Mouse (Mus musculus) v-Abl transformed pro-B cells (cell line): Measurements from ENCODE around the gene Ecm2.

Experiments used
- in situ Hi-C, 2 experiments: fragments of 400-800 bp; cut with MboI; formaldehyde crosslinking; loops; one replicate each; pipeline ENCODE4 v1.15.1; 2025; ENCODE audit not compliant: unreplicated experiment in 2 of 2

The Ecm2 gene

DNA sequence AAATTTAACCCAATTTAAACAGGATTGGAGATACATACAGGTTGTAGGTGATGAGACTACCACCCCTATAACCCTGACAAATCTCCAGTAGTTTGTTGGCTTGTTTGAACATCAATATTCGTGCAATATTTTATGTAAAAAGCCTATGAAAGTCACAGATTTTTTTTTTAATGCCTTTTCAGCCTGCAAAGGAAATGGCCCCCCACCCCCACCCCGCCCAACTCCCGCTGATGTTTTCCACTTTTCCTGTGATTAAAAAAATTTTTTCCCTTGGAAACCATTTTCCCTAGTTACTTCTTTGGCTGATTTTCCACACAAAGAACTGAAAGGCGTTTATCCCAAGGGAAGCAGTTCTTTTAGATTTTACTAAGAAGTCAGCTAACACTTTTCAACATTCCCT lies at the start of gene Ecm2:
TSS of gene Ecm2 (plus strand) at position 301 of the 400 bp plus-strand sequence.
- in situ Hi-C loops: no loop called here

GRCm38 (mm10) chr13:49460276-49460675 lies 44.3 kb upstream of the Ecm2 start:
- in situ Hi-C loops: no loop called here

GRCm38 (mm10) chr13:49460692-49461414 lies 43.8 kb upstream of the Ecm2 start:
- in situ Hi-C loops: no loop called here

DNA sequence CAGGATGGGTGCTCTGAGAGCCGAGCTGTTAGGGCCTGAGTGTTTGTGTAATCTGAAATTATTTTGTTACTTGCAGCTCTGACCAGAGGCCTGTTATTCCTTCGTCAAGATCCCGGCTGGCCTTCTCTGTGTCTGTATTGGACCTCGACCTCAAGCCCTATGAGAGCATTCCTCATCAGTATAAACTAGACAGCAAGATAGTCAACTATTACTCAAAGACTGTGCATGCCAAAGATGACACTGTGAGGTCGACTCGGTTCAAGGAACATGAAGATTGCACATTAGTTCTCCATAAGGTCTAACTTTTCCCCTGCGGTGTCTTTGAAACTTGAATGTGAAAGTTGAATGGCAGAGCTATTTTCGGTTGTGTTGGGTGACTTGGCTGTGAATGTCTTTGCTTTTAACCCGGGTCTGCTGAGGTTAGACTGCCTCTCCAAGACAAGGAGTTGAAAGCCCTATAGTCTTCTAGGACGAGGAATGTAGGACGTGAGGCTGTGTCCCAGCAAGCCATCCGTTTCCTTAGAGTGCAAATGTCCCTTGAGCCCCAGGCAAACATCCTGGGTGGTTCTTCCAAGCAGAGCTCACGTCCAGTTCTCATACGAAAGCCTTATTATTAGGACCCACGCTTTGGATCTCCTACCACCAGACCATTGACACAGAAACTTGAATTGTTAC lies 43.0 kb upstream of the Ecm2 start:
- in situ Hi-C loops: no loop called here

- in situ Hi-C loops: no loop called here
Measured at GRCm38 (mm10) chr13:49462921-49463320, 41.7 kb upstream of the Ecm2 start.

GRCm38 (mm10) chr13:49465875-49466274 lies 38.7 kb upstream of the Ecm2 start:
- in situ Hi-C loops: no loop called here

DNA sequence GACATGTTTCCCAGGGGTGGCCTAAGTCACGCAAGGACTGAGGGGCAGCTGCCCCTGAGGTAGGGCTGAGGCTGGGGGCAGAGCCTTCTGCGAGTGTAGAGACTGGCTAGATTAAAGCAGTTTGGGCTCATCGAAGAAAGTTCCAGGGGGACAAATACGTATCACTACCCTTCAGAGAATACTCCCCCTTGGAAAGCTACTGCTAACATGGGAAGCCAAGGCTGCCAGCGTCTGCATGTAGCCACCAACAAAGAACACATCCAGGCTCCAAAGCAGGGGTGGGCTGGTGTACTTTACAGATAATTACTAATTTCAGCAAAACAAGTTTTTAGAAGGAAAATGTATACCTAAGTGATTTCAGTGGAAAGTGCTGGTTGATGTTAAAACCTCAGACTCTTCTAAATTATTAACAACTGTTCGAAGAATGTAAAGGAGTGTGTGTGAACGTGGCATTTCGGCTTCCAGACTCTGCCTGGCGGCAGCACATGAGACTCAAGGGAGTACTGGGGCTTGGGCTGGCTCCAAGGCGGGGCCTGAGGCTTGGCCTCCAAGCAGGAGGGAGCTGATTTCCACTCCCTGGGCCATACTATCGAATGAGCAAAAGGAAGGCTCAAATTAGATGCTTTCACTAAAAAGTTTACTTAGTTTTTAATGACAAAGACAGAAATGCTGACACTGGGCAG lies 38.1 kb upstream of the Ecm2 start:
- in situ Hi-C loops: no loop called here

- in situ Hi-C loops: no loop called here
Measured at GRCm38 (mm10) chr13:49467585-49467984, 37.0 kb upstream of the Ecm2 start.

GRCm38 (mm10) chr13:49469002-49469401 lies 35.6 kb upstream of the Ecm2 start:
- in situ Hi-C loops: no loop called here

DNA sequence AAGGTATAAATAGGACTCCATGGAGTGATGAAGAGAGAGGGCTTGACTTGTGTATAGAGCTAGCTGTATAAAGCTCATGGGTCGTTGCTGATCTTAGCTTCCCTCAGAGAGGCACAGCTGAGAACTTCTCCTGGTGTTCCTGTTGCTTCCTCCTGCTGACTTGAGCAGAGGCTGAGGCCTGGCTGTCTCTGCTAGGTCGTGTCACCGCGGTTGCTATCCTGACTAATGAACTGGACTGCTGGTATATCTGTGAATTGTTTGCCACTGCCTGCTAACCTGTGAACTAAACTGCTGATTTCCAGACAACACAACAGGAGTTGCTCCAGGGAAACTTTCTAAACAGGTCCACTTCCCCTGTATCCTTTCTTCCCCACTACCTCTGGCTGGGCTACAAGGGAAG lies 34.3 kb upstream of the Ecm2 start:
- in situ Hi-C loops: no loop called here

GRCm38 (mm10) chr13:49470806-49471205 lies 33.8 kb upstream of the Ecm2 start:
- in situ Hi-C loops: no loop called here

DNA sequence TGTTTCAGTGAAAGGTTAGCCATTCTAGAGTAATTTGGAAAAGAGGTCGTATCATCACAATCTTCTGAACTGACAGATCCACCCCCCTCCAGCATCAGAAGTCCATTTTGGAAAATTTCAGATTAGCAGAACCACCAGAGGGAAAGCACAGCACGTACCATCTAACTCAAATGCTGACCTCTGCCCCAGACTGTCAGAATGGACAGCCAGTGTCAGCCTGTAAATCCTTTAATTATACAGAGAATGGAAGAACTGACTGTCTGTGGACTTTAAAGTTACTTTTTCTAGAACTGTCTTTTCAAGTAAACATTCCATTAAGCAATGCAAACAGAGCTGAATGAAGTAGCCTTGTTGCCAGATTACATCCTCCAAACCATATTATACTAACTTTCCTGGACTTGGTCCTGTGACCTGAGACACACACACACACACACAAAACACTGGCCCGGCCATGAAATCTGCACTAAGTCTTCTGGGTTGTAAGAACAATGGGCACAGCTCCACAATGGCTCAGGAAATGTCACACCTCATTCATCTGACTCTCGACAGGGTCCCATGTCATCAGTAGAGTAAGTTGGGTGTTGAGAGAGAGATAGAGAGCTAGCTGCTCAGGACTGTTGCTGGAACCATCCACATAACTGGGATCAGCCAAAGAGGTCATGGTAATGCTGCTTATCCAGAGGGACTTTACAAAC lies 32.5 kb upstream of the Ecm2 start:
- in situ Hi-C loops: no loop called here

GRCm38 (mm10) chr13:49472676-49473005 lies 32.0 kb upstream of the Ecm2 start:
- in situ Hi-C loops: no loop called here

DNA sequence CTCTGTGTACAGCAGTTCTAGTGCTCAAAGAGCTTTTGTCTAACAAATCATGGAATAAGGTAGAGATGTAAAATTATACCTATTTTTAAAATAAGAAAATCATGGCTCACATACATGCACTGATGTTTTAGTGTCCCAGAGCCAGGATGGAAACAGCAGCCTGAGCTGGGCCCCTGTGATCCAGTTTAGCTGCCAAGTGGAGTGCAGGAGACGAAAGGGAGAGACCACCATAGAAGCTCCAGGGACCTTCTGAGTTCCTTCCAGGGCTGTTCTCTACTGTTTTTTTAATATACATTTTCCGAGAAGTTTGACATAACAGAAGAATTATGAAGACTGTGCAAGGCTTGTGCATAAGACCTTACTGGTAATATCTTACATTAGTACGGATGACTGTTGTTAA lies 26.7 kb upstream of the Ecm2 start:
- in situ Hi-C loops: no loop called here

- in situ Hi-C loops: no loop called here
Measured at GRCm38 (mm10) chr13:49478851-49479374, 25.7 kb upstream of the Ecm2 start.

DNA sequence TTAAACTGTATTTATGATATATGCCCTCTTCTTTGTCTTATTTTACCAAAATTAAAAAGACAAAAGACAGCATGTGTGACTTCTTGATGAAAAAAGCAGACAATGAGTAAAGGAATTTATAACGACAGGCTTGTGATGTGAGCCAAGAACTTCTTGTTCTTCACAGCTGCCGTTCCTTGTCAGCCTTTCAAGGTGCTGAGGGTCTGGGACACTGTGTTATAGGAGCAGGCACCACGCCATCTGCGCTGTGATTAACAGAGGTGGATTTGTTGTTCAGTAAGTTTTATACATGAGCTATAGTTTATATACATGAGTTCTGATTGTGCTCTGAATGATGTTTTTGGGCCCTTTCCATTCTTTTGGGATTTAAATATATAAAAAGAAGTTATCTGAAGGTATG lies 25.2 kb upstream of the Ecm2 start:
- in situ Hi-C loops: no loop called here

GRCm38 (mm10) chr13:49480057-49480456 lies 24.6 kb upstream of the Ecm2 start:
- in situ Hi-C loops: no loop called here

GRCm38 (mm10) chr13:49480551-49480950 lies 24.1 kb upstream of the Ecm2 start:
- in situ Hi-C loops: no loop called here

DNA sequence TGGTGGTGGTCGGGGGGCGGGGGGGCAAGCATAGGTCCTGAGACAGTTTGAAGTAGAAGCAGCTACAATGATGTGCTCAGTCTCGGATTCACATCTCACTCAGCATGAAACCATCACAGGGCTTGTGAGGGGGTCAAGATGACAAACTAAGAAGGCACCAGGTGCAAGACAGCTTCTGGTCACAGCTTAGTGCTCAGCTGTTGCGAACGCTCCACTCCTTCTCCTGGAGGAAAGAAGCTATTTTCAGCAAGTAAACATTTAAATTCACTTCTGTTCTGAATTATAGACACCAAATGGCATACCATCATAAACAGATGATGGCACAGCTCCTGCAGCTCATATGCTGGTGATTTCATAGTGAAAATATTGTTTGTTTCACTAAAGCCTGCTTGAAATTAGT lies 19.2 kb upstream of the Ecm2 start:
- in situ Hi-C loops: no loop called here

- in situ Hi-C loops: no loop called here
Measured at GRCm38 (mm10) chr13:49492376-49493368, 11.9 kb upstream of the Ecm2 start, which contains the start of gene Tes3-ps. Gene Tes3-ps, plus strand, starts transcription at chr13:49493318.
